Mouse (Mus musculus) liver, adult 2 months (tissue): Measurements from ENCODE around the gene Pank1. TPM values are rescaled to one million over a fixed set of nuclear protein-coding genes. Genes with fewer than 3 reads are reported as not detected.

ENCODE experiments used
- DNase-seq: peaks from one replicate; pipeline ENCODE4 v3.0.0-alpha.2; 2011; ENCODE audit warnings: low read depth, low spot score; ENCODE audit errors: extremely low read depth
- H3K27ac ChIP-seq: fragments of 200-500 bp; replicated peaks from 2 replicates; pipeline ENCODE4 v1.5.1; 2012; ENCODE audit warnings: low read depth, mild to moderate bottlenecking, control low read depth, inconsistent platforms, low read length; ENCODE audit not compliant: insufficient read depth
- H3K27me3 ChIP-seq: fragments of 200-500 bp; 2 replicates; pipeline ENCODE4 v1.6.1; 2012; ENCODE audit warnings: mild to moderate bottlenecking, moderate library complexity, low read length, inconsistent platforms; ENCODE audit not compliant: control insufficient read depth, insufficient read depth
- H3K36me3 ChIP-seq: fragments of 200-500 bp; 2 replicates; pipeline ENCODE4 v1.6.1; 2012; ENCODE audit warnings: low read length, inconsistent platforms; ENCODE audit not compliant: control insufficient read depth, insufficient read depth
- H3K4me1 ChIP-seq: fragments of 200-500 bp; 2 replicates; pipeline ENCODE4 v1.6.1; 2011; ENCODE audit warnings: low read length; ENCODE audit not compliant: control insufficient read depth, insufficient read depth
- H3K4me3 ChIP-seq: fragments of 200-500 bp; 2 replicates; pipeline ENCODE4 v1.5.1; 2011; ENCODE audit warnings: low read depth, mild to moderate bottlenecking, control low read depth, low read length, moderate library complexity; ENCODE audit not compliant: insufficient read depth
- H3K79me2 ChIP-seq: fragments of 200-500 bp; 2 replicates; pipeline ENCODE4 v1.6.1; 2012; ENCODE audit warnings: inconsistent platforms, mild to moderate bottlenecking, low read length, moderate library complexity; ENCODE audit not compliant: control insufficient read depth, insufficient read depth
- H3K9ac ChIP-seq: fragments of 200-500 bp; 2 replicates; pipeline ENCODE4 v1.6.1; 2012; ENCODE audit warnings: low read depth, mild to moderate bottlenecking, control low read depth, inconsistent platforms, low read length
- CTCF ChIP-seq: fragments of 200-500 bp; IDR thresholded peaks from 2 replicates; pipeline ENCODE4 v1.5.1; 2011; ENCODE audit warnings: low read depth, low read length, control low read depth
- POLR2A ChIP-seq: fragments of 200-500 bp; IDR thresholded peaks from 2 replicates; pipeline ENCODE4 v1.6.1; 2011; ENCODE audit warnings: low read length, control low read depth; ENCODE audit not compliant: insufficient read depth; ENCODE audit errors: extremely low read depth
- WGBS: fragments of 180-500 bp; shearing (Covaris S2); methylation state at CpG from one replicate; pipeline ENCODE4 v1.1.7; 2018; 5-methylcytosine and 5-hydroxymethylcytosine counted together
- polyA plus RNA-seq: library from polyadenylated mRNA; depleted of rRNA; stranded (reverse); fragments of >200 nt; gene quantifications from 2 replicates; pipeline ENCODE4 v1.2.3, GENCODE M21; 2012
- total RNA-seq: library from RNA; depleted of rRNA; stranded (reverse); fragments of >200 nt; gene quantifications from 2 replicates; pipeline ENCODE4 v1.2.3, GENCODE M21; 2014

Gene Pank1
- total and polyA plus RNA-seq, 2 experiments, result 14.1 to 259 TPM

DNA sequence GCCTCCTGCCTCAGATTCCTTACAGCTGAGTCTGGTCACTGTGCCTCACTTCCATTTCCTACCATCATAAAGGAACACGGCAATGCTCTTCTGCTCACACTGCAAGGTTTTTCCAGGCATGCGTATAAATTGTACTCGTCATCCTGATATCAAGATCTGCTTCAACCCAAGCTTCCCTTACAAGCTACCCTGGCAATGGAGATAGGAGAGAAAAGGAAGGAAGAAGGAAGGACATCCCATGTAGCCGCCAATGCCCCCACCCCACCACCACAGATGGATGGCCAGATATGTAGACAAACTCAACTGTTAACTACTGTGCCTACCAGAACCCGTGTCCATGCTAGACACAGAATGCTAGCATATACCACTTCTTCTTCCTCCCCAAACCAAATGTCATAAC lies 34.5 kb downstream of the Pank1 start:
- no peak for DNase-seq
- H3K79me2 ChIP-seq, result peaks cover 38% of the 10 kb centered on the region
- no peak overlapping the region for H3K4me3 ChIP-seq
- TF ChIP-seq CTCF (no peak), POLR2A (no peak)
- no peaks in the 10 kb centered on the region for H3K27me3 ChIP-seq
- 74% methylated on average over 5 of the region's 5 CpGs for WGBS
- peak overlapping the region; percentile 27; the same call in 1 of the 2 replicates for H3K27ac ChIP-seq
- H3K4me1 ChIP-seq, result peaks cover 33% of the 10 kb centered on the region
- H3K9ac ChIP-seq, result no peak overlapping the region
- peaks cover 9% of the 10 kb centered on the region for H3K36me3 ChIP-seq

DNA sequence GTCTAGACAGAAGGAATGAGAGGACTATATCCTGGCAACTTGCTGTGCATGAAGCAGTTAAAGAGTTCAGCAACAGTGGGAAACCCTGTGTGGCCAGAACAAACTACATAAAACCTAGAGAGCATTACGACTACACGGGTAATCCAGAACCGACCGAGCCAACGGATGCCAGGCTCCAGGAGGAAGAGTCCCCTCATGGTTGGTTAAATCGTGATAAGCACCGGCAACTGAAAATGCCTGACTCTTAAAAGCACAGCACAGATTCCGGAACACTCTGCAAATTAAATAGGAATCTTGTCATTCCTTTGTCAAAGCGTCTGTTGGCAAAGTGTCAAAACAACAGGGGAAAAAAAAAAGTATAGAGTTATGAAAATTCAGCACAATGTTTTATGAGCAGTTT lies 35.2 kb downstream of the Pank1 start:
- peaks cover 15% of the 10 kb centered on the region for H3K36me3 ChIP-seq
- H3K4me1 ChIP-seq, result peaks cover 35% of the 10 kb centered on the region
- no peak overlapping the region for H3K4me3 ChIP-seq
- TF ChIP-seq CTCF (no peak), POLR2A (no peak)
- no peaks in the 10 kb centered on the region for H3K27me3 ChIP-seq
- 75% methylated on average over 9 of the region's 9 CpGs for WGBS
- H3K9ac ChIP-seq, result no peak overlapping the region
- no peak for DNase-seq
- no peak overlapping the region for H3K27ac ChIP-seq
- peaks cover 40% of the 10 kb centered on the region for H3K79me2 ChIP-seq

DNA sequence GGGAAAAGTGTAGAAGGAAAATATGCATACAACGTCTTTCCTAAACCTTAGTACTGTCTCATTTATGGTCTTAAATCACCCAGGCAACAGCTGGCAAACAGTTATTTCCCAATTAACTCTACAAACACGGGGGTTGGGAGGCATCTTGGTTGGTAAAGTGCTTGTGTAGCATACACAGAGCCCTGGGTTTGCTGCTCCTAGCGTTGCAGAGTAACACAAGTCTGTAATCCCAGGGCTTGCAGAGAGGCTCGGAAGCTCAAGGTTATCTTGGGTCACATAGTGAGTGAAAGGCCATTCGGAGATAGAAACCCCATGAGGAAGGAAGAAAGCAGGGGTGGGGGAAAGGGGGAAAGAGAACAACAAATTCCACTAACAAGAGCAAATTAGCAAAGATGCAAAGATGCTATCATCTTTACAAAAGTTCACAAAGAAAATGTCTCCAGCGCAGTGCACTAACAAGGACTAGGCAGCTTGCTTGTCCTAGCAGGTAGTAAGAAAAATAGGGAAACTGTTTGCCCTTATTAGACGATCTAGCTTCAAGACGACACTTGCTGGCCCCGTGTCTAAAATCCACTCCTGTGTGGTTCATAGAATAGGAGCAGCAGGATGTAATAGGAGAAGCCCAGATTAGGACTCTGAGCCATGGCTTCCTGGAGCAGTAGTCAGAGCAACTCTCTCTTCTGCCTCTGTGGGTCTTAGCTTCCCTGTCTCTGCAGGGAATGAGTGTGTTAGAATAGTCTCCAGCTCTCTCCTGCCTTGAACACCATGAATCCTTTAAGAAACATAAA lies 37.3 kb downstream of the Pank1 start:
- no peaks in the 10 kb centered on the region for H3K27me3 ChIP-seq
- H3K4me3 ChIP-seq, result no peak overlapping the region
- H3K4me1 ChIP-seq, result peaks cover 31% of the 10 kb centered on the region
- H3K79me2 ChIP-seq, result peaks cover 44% of the 10 kb centered on the region
- WGBS, result 24% methylated on average over 9 of the region's 9 CpGs
- TF ChIP-seq CTCF (no peak), POLR2A (no peak)
- H3K9ac ChIP-seq, result no peak overlapping the region
- DNase-seq, result no peak
- H3K27ac ChIP-seq, result no peak overlapping the region
- peaks cover 23% of the 10 kb centered on the region for H3K36me3 ChIP-seq

DNA sequence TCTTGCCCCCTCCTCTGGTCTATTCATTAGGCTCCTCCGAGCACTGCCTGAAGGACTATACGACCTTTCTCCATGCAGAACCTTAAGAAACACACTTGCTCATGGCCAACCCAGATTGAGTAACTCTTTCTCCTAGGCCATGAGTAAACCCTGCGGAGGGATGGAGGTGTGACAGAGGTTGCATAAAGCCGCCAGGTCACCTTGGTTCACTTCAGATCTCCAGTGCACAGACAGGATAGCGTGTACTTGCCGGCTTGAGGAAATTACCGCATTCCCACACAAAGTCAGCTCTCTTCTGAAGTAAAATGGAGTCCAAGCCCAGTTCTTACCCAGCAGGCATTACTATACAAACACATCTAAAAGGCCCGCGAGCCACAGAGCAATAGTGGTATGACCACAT lies 40.6 kb downstream of the Pank1 start:
- Histone ChIP-seq H3K4me1 (peaks cover 14% of the 10 kb centered on the region), H3K79me2 (peaks cover 28% of the 10 kb centered on the region; the same call in 1 of the 2 replicates), H3K4me3 (no peak overlapping the region), H3K9ac (no peak overlapping the region), H3K27me3 (no peaks in the 10 kb centered on the region), H3K36me3 (peaks cover 35% of the 10 kb centered on the region), H3K27ac (no peak overlapping the region; the same call in 1 of the 2 replicates)
- TF ChIP-seq CTCF (no peak), POLR2A (no peak)
- DNase-seq, result peak; percentile 75
- WGBS, result 47% methylated on average over 9 of the region's 9 CpGs

GRCm38 (mm10) chr19:34831702-34832101 lies 47.6 kb downstream of the Pank1 start:
- H3K27ac ChIP-seq, result peak overlapping the region; percentile 18
- TF ChIP-seq POLR2A, result no peak
- TF ChIP-seq CTCF, result no peak
- H3K36me3 ChIP-seq, result peaks cover 23% of the 10 kb centered on the region; the same call in 1 of the 2 replicates
- 38% methylated on average over 4 of the region's 4 CpGs for WGBS
- H3K4me1 ChIP-seq, result peaks cover 25% of the 10 kb centered on the region
- DNase-seq, result peak; percentile 68
- peaks cover 23% of the 10 kb centered on the region; the same call in 1 of the 2 replicates for H3K79me2 ChIP-seq
- no peaks in the 10 kb centered on the region for H3K27me3 ChIP-seq
- no peak overlapping the region for H3K9ac ChIP-seq
- H3K4me3 ChIP-seq, result no peak overlapping the region
